Mouse (Mus musculus): ENCODE measurements around the gene Vmn2r48. TPM values are rescaled to one million over a fixed set of nuclear protein-coding genes. Genes with fewer than 3 reads are reported as not detected.
"Not testable (repeated sequence)": the region's sequence is repeated elsewhere in the genome, so short reads cannot be mapped to it uniquely, and the experiment has no call there.

Vmn2r48 gene
- polyA plus RNA-seq (2016; fragmentation: Nextera tagmentation; extraction: Ambion mirVana): not detected in 2 replicates

- H3K9ac ChIP-seq; ATAC-seq (ENCODE audit: insufficient number of reproducible peaks, low FRiP score); H3K4me3 ChIP-seq; H3K27me3 ChIP-seq (replicated peaks); H3K36me3 ChIP-seq; H3K27ac ChIP-seq (ENCODE audit: poor library complexity, severe bottlenecking); H3K4me2 ChIP-seq; H3K9me3 ChIP-seq (replicated peaks); H3K4me1 ChIP-seq (replicated peaks): not testable (repeated sequence)
- WGBS: 70% methylated on average over 2 of the region's 2 CpGs
These were observed at the start of gene Vmn2r48 for GRCm38 (mm10) chr7:9953485-9953884. TSS of gene Vmn2r48 (minus strand) at chr7:9953585.

GRCm38 (mm10) chr7:9992157-9992556, 38.8 kb upstream of the Vmn2r48 start, which contains the start of gene Vmn2r49:
TSS of gene Vmn2r49 (minus strand) at chr7:9992257.
- ATAC-seq (ENCODE audit: insufficient number of reproducible peaks, low FRiP score); H3K4me3 ChIP-seq; H3K4me1 ChIP-seq (replicated peaks); H3K9me3 ChIP-seq (replicated peaks); H3K4me2 ChIP-seq; H3K9ac ChIP-seq; H3K27me3 ChIP-seq (replicated peaks); H3K36me3 ChIP-seq; H3K27ac ChIP-seq (ENCODE audit: poor library complexity, severe bottlenecking): not testable (repeated sequence)
- 36% methylated on average over 2 of the region's 2 CpGs for WGBS

Other genes with a start within 250 kb of the Vmn2r48 start
- not detected in 2 replicates for gene Vmn2r46, start 183.0 kb downstream of the Vmn2r48 start, polyA plus RNA-seq (2016; fragmentation: Nextera tagmentation; extraction: Ambion mirVana)
- gene Vmn2r47, start 112.3 kb downstream of the Vmn2r48 start, polyA plus RNA-seq (2016; fragmentation: Nextera tagmentation; extraction: Ambion mirVana): not detected in 2 replicates
- gene Vmn2r49, start 38.7 kb upstream of the Vmn2r48 start, polyA plus RNA-seq (2016; fragmentation: Nextera tagmentation; extraction: Ambion mirVana): not detected in 2 replicates
- gene Vmn2r50, start 99.7 kb upstream of the Vmn2r48 start, polyA plus RNA-seq (2016; fragmentation: Nextera tagmentation; extraction: Ambion mirVana): not detected in 2 replicates
- not detected in 2 replicates for gene Vmn2r51, start 152.2 kb upstream of the Vmn2r48 start, polyA plus RNA-seq (2016; fragmentation: Nextera tagmentation; extraction: Ambion mirVana)
- not detected in 2 replicates for gene Vmn2r52, start 223.0 kb upstream of the Vmn2r48 start, polyA plus RNA-seq (2016; fragmentation: Nextera tagmentation; extraction: Ambion mirVana)